Mouse (Mus musculus): Measurements from ENCODE around the gene Unc5b. TPM values are rescaled to one million over a fixed set of nuclear protein-coding genes. Genes with fewer than 3 reads are reported as not detected.

Unc5b gene
- polyA plus RNA-seq, 1 experiment from 2014 or later: 1.7 TPM

DNA sequence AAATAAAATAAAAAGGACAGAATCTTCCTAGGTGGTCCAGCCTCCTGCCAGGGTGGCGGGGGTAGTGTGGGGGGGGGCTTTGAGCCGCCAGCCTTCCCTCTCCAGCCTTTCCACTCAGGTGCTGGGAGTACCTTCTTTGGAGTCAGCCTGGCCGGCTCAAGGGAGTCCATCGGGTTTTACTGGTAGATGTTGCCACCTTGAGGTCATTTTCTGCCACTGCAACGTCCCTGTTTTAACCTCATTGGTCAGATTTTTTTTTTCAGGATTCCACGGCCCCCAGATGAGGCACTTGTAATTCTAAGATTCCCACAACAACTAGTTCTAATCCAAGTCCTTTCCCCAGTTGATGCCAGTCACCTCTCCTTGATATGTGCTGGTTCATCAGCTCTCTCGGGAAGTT lies 74.4 kb downstream of the Unc5b start:
- Histone ChIP-seq H3K27ac (ENCODE audit: low read depth, low read length) (no peak overlapping the region), H3K4me2 (ENCODE audit: low read depth, low read length) (no peak overlapping the region), H3K27me3 (ENCODE audit: control insufficient read depth, insufficient read depth, low read length) (no peaks in the 10 kb centered on the region), H3K9ac (replicated peaks; ENCODE audit: low read depth, low read length) (no peak overlapping the region), H3K36me3 (ENCODE audit: control insufficient read depth, insufficient read depth, low read length) (no peaks in the 10 kb centered on the region), H3K4me1 (ENCODE audit: control insufficient read depth, insufficient read depth, low read length) (no peaks in the 10 kb centered on the region), H3K9me3 (ENCODE audit: control insufficient read depth, low read length) (no peaks in the 10 kb centered on the region), H3K4me3 (ENCODE audit: low read depth, low read length) (no peak overlapping the region)
- ATAC-seq (ENCODE audit: low read depth): no peak
- WGBS: 9% methylated on average over 7 of the region's 7 CpGs

DNA sequence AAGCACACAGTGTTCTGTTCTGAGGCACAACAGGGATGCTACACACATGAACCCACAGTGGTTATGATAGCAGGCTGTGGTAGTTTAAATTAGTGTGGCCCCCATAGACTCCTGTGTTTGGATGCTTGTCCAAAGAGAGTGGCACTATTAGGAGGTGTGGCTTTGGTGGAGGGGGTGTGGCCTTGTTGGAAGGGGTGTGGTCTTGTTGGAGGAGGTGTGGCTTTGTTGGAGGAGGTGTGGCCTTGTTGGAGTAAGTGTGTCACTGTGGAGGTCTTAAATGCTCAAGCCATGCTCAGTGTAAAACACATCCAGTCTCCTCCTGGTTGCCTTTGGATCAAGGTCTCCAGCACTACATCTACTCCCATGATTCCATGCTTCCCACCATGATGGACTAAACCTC lies 75.2 kb downstream of the Unc5b start:
- Histone ChIP-seq H3K27me3 (ENCODE audit: control insufficient read depth, insufficient read depth, low read length) (no peaks in the 10 kb centered on the region), H3K27ac (ENCODE audit: low read depth, low read length) (no peak overlapping the region), H3K4me2 (ENCODE audit: low read depth, low read length) (no peak overlapping the region), H3K4me1 (ENCODE audit: control insufficient read depth, insufficient read depth, low read length) (peaks cover 7% of the 10 kb centered on the region; the same call in 1 of the 2 replicates), H3K36me3 (ENCODE audit: control insufficient read depth, insufficient read depth, low read length) (no peaks in the 10 kb centered on the region), H3K9me3 (ENCODE audit: control insufficient read depth, low read length) (no peaks in the 10 kb centered on the region), H3K4me3 (ENCODE audit: low read depth, low read length) (no peak overlapping the region), H3K9ac (replicated peaks; ENCODE audit: low read depth, low read length) (no peak overlapping the region)
- no peak for ATAC-seq (ENCODE audit: low read depth)

DNA sequence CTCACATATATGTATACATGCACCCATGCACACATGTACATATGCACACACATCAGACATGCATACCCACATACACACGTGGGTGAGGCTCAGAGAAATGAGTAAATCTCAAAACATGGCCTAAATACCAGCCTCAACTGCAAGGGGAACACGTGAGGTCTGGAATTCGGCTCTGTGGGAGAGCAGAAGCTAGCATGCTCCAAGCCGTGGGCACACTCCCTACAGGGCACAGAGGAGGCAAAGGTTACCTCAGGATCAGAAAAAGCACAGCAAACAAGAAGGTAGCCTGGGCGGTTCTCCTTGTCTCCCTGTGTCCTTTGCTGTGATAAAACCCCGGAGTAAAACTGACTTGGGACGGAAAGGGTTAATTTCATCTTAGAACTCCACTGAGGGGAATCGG lies 77.4 kb downstream of the Unc5b start:
- Histone ChIP-seq H3K36me3 (ENCODE audit: control insufficient read depth, insufficient read depth, low read length) (no peaks in the 10 kb centered on the region), H3K4me2 (ENCODE audit: low read depth, low read length) (no peak overlapping the region), H3K27me3 (ENCODE audit: control insufficient read depth, insufficient read depth, low read length) (no peaks in the 10 kb centered on the region), H3K27ac (ENCODE audit: low read depth, low read length) (no peak overlapping the region), H3K4me1 (ENCODE audit: control insufficient read depth, insufficient read depth, low read length) (peaks cover 7% of the 10 kb centered on the region; the same call in 1 of the 2 replicates), H3K4me3 (ENCODE audit: low read depth, low read length) (no peak overlapping the region), H3K9ac (replicated peaks; ENCODE audit: low read depth, low read length) (no peak overlapping the region), H3K9me3 (ENCODE audit: control insufficient read depth, low read length) (no peaks in the 10 kb centered on the region)
- no peak for ATAC-seq (ENCODE audit: low read depth)
- 77% methylated on average over 8 of the region's 8 CpGs for WGBS

DNA sequence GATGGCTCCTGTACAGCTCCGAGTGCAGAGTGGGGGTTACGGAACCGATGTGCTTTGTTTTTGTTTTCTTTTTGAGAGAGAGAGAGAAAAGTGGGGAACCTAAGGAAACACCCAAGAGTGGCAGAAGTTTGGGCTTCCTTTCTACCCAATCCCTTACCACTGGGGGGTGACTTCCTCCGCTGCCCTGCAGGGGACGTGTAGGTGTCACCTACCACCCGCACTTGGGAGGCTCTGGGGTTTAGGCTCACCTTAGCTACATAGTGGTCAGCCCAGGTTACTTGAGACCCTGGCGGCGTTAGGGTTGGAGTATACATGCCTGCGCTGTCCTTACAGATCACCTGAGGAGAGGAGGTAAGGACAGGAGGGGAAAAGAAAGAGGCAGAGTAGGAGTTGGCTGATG lies 78.1 kb downstream of the Unc5b start:
- Histone ChIP-seq H3K9me3 (ENCODE audit: control insufficient read depth, low read length) (no peaks in the 10 kb centered on the region), H3K27me3 (ENCODE audit: control insufficient read depth, insufficient read depth, low read length) (no peaks in the 10 kb centered on the region), H3K36me3 (ENCODE audit: control insufficient read depth, insufficient read depth, low read length) (no peaks in the 10 kb centered on the region), H3K9ac (replicated peaks; ENCODE audit: low read depth, low read length) (no peak overlapping the region), H3K27ac (ENCODE audit: low read depth, low read length) (no peak overlapping the region), H3K4me1 (ENCODE audit: control insufficient read depth, insufficient read depth, low read length) (peaks cover 7% of the 10 kb centered on the region; the same call in 1 of the 2 replicates), H3K4me3 (ENCODE audit: low read depth, low read length) (no peak overlapping the region; the same call in 1 of the 2 replicates), H3K4me2 (ENCODE audit: low read depth, low read length) (no peak overlapping the region; the same call in 1 of the 2 replicates)
- 73% methylated on average over 9 of the region's 9 CpGs for WGBS
- ATAC-seq (ENCODE audit: low read depth): no peak

DNA sequence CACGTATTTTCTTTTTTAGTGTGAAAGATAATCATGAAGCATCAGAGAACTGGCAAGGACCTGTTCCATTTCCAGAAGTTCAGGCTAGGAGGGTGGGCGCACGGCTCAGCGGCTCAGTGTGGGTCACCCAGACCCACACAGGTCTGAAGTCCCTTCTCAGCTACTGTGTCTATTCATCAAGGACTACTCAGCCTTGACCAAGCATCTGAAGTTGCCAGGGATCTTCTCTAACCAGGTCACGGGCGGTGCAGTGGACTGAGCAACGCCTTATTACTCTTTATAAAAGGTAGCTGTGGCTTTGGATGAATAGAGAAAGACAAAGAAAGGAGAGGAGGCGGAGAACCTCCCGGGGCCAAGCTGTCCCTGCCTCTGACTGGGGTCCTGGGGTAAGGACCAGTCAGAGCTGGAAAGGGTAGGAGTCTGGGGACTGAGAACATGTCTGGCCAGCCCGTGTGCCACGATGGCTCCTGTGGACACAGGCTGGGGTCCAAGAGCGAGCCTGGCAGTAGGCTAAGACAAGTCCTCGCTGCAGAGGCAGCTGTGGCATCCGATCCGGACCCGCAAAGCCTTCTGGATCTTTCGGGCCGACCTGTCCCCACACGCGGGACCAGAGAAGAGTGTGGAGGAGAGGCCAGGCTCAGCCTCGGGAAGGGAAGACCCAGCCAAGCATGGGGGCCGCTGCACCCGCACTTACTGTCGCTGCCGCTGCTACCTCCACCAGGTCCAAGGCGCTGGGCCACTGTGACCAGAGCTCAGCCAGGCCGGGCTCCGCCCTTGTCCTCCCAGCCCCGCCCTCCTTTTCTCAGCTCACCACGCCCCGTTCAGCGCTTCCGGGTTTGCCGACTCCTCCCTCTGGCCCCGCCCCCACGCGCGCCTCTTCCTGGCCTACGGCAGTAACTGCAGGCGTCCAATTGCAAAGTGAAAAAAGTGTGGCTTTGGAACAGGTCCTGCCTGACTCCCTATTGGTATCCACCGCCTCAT lies 79.1 kb downstream of the Unc5b start, which contains the start of gene Slc29a3:
TSS of gene Slc29a3 (minus strand) at position 755 of the 981 bp plus-strand sequence.
- Histone ChIP-seq H3K27me3 (ENCODE audit: control insufficient read depth, insufficient read depth, low read length) (no peaks in the 10 kb centered on the region), H3K9me3 (ENCODE audit: control insufficient read depth, low read length) (no peaks in the 10 kb centered on the region), H3K36me3 (ENCODE audit: control insufficient read depth, insufficient read depth, low read length) (no peaks in the 10 kb centered on the region), H3K4me3 (ENCODE audit: low read depth, low read length) (peak within 1 kb of the TSS; percentile 60), H3K4me1 (ENCODE audit: control insufficient read depth, insufficient read depth, low read length) (peaks cover 11% of the 10 kb centered on the region), H3K9ac (replicated peaks; ENCODE audit: low read depth, low read length) (peak within 1 kb of the TSS; percentile 87), H3K4me2 (ENCODE audit: low read depth, low read length) (peak within 1 kb of the TSS; percentile 88), H3K27ac (ENCODE audit: low read depth, low read length) (peak within 1 kb of the TSS; percentile 78)
- 8% methylated on average over 39 of the region's 41 CpGs for WGBS
- ATAC-seq (ENCODE audit: low read depth): peak; percentile 93

DNA sequence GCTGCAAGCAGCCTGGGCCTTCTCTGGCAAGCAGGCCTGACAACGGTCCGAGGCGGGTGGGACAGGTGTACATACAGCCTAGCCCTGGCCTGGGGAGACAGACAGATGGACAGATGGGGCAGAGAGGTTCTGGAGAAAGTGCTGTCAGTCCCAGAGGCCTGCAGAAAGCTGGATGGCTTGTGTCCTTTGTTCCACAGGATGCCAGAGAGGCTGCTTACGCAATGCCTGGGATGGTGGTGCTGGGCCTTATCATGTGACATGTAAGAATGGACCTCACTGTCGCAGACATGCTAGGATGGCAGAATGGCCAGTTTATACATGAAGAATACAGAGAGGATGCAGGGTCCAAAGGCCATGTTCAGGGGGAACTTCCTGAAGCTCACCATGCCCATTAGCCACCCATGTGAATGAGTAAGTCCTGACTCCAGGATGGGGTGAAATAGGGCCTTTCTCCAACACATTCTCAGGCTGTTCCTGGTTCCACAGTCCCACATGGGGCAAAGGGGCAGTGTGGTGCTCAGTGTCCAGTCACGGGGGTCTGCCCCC lies 83.6 kb downstream of the Unc5b start:
- Histone ChIP-seq H3K36me3 (ENCODE audit: control insufficient read depth, insufficient read depth, low read length) (no peaks in the 10 kb centered on the region), H3K4me1 (ENCODE audit: control insufficient read depth, insufficient read depth, low read length) (peaks cover 19% of the 10 kb centered on the region), H3K27ac (ENCODE audit: low read depth, low read length) (peak overlapping the region; percentile 39), H3K4me2 (ENCODE audit: low read depth, low read length) (no peak overlapping the region), H3K4me3 (ENCODE audit: low read depth, low read length) (no peak overlapping the region), H3K9me3 (ENCODE audit: control insufficient read depth, low read length) (no peaks in the 10 kb centered on the region), H3K9ac (replicated peaks; ENCODE audit: low read depth, low read length) (peak overlapping the region; percentile 48), H3K27me3 (ENCODE audit: control insufficient read depth, insufficient read depth, low read length) (no peaks in the 10 kb centered on the region)
- 78% methylated on average over 6 of the region's 6 CpGs for WGBS
- ATAC-seq (ENCODE audit: low read depth): no peak

DNA sequence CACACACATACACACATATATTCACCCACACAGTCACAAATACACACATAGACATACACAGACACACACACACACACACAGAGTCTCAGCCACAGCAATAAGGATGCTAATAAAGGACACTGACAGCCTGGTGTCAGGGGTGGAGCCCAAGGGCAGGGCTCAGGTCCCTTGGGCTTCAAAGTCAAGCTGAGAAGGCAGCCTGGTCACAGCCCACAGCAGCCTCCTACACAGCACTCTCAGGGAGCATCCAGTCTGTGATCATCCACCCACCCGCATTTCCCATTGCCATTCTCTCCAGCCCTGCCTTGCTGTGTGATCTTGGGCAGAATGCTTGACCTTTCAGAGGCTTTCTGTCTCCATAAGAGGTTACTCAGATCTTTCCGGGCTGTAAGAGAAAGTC lies 84.9 kb downstream of the Unc5b start:
- H3K4me2 ChIP-seq (ENCODE audit: low read depth, low read length): no peak overlapping the region
- no peaks in the 10 kb centered on the region for H3K27me3 ChIP-seq (ENCODE audit: control insufficient read depth, insufficient read depth, low read length)
- WGBS: 70% methylated on average over 2 of the region's 2 CpGs
- no peak for ATAC-seq (ENCODE audit: low read depth)
- no peak overlapping the region for H3K27ac ChIP-seq (ENCODE audit: low read depth, low read length)
- no peak overlapping the region for H3K9ac ChIP-seq (replicated peaks; ENCODE audit: low read depth, low read length)
- no peaks in the 10 kb centered on the region for H3K9me3 ChIP-seq (ENCODE audit: control insufficient read depth, low read length)
- no peaks in the 10 kb centered on the region for H3K36me3 ChIP-seq (ENCODE audit: control insufficient read depth, insufficient read depth, low read length)
- no peak overlapping the region for H3K4me3 ChIP-seq (ENCODE audit: low read depth, low read length)
- H3K4me1 ChIP-seq (ENCODE audit: control insufficient read depth, insufficient read depth, low read length): peaks cover 15% of the 10 kb centered on the region

DNA sequence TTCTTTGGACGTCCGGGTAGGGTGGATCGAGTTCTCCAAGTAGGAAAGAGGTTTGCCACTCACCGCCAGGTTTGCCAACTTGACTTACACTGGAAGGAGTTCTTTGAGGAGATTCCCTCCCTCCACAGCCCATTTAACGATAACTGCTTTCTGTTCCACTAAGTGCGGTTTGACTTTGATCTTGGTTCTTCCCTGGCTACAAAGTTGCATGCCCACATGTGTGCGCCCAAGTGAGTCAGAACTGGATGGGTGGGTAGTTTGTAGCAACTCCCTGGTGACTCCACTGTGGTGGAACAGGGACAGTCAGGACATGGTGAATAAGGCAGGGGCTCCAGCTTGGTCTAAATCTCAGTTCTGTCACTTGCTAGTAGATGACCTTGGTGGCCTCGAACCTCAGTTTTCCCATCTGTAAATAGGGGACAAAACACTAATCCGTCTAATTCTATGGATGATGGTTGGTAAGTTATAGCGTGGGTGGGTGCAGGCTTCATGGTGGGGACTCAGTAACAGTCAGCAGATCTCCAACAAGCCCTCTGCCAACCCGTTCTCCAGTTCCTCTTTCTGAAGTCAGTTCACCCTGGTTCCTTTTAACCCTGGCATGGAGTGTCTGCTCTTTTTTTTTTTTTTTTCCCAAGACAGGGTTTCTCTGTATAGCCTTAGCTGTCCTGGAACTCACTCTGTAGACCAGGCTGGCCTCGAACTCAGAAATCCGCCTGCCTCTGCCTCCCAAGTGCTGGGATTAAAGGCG lies 86.7 kb downstream of the Unc5b start:
- no peak overlapping the region for H3K4me2 ChIP-seq (ENCODE audit: low read depth, low read length)
- H3K4me3 ChIP-seq (ENCODE audit: low read depth, low read length): no peak overlapping the region
- H3K27ac ChIP-seq (ENCODE audit: low read depth, low read length): no peak overlapping the region
- ATAC-seq (ENCODE audit: low read depth): no peak
- 92% methylated on average over 13 of the region's 14 CpGs for WGBS
- no peaks in the 10 kb centered on the region; the same call in 1 of the 2 replicates for H3K36me3 ChIP-seq (ENCODE audit: control insufficient read depth, insufficient read depth, low read length)
- no peak overlapping the region for H3K9ac ChIP-seq (replicated peaks; ENCODE audit: low read depth, low read length)
- H3K4me1 ChIP-seq (ENCODE audit: control insufficient read depth, insufficient read depth, low read length): peaks cover 12% of the 10 kb centered on the region
- H3K27me3 ChIP-seq (ENCODE audit: control insufficient read depth, insufficient read depth, low read length): no peaks in the 10 kb centered on the region
- no peaks in the 10 kb centered on the region for H3K9me3 ChIP-seq (ENCODE audit: control insufficient read depth, low read length)
